Mouse (Mus musculus) liver, adult 2 months (tissue): ENCODE results near the gene Zfp37.

Experiments
- CTCF ChIP-seq: fragments of 200-500 bp; IDR thresholded peaks from 2 replicates; pipeline ENCODE4 v1.5.1; 2011; ENCODE audit warnings: low read depth, low read length, control low read depth
- POLR2A ChIP-seq: fragments of 200-500 bp; IDR thresholded peaks from 2 replicates; pipeline ENCODE4 v1.6.1; 2011; ENCODE audit warnings: low read length, control low read depth; ENCODE audit not compliant: insufficient read depth; ENCODE audit errors: extremely low read depth

DNA sequence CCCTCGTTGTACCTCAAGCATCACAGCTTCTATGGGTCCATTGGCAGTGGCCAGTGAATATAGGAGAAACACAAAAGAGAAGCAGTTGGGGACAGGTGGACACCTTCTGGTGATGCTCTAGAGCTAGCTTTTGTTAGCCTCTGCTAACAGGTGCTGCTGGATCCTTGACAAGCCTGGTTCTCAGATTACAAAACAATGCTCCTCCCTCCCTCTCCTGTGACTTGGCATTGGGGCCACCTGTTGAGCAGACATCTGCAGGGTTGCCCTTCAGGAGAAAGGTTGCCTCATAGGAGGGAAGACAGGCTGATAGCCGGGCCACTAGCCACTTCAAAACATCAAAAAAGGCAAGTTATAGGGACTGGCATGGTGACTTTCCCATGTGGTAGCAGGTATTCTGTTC, 31.4 kb upstream of the Zfp37 start, which contains the start of gene Slc31a2:
- no peak for TF ChIP-seq CTCF
- no peak for TF ChIP-seq POLR2A
